Comparison of ENCODE assay signal across 24 mouse cellular contexts in genomic region chr19:29287863-29288262, GRCm38 (mm10). TPM values are rescaled to one million over a fixed set of nuclear protein-coding genes. Genes with fewer than 3 reads are reported as not detected.
DNase-seq lines count a peak whose midpoint lies in the region; ATAC-seq and TF ChIP-seq lines count a peak whose summit lies in the region.
"Had no signal": no experiment of that assay in that cellular context is flagged by ENCODE, and none has a peak within 500 bp of the region (broad histone marks: within the 10 kb centered on the region; RNA-seq: fewer than 3 reads in every experiment).

No protein-coding gene starts in this region.

- no peak overlapping the region for H3K9ac ChIP-seq in heart, adult 2 months (ENCODE audit: low read depth, low read length)
- no peak overlapping the region for H3K9ac ChIP-seq in midbrain, embryonic 14.5 days (replicated peaks; ENCODE audit: low read length)
- H3K9ac ChIP-seq in midbrain, embryonic 15.5 days: no peak overlapping the region
- H3K9ac ChIP-seq: embryonic facial prominence, embryonic 15.5 days; heart, embryonic 15.5 days; hindbrain, embryonic 12.5 days; limb, embryonic 12.5 days; liver, embryonic 14.5 days; neural tube, embryonic 13.5 days had no signal

- H3K27me3 ChIP-seq in heart, adult 2 months (ENCODE audit: control insufficient read depth, insufficient read depth, low read length): no peaks in the 10 kb centered on the region
- H3K27me3 ChIP-seq in midbrain, embryonic 14.5 days (ENCODE audit: control insufficient read depth, insufficient read depth, low read length): no peaks in the 10 kb centered on the region
- H3K27me3 ChIP-seq in midbrain, embryonic 15.5 days (replicated peaks): no peaks in the 10 kb centered on the region
- H3K27me3 ChIP-seq: embryonic facial prominence, embryonic 15.5 days; heart, embryonic 15.5 days; hindbrain, embryonic 12.5 days; limb, embryonic 12.5 days; megakaryocyte, embryonic 14.5 days; neural tube, embryonic 13.5 days had no signal

- intact Hi-C loops in heart, adult 2 months (cut with DNase I): no loop called here
- intact Hi-C loops in heart, postnatal 10 days (cut with DNase I): no loop called here

- no peak for TF ChIP-seq EP300 in heart, adult 2 months (IDR thresholded peaks at IDR 0.05; ENCODE audit: insufficient read depth, low read depth, low read length)

- no peak for TF ChIP-seq POLR2A in heart, adult 2 months (IDR thresholded peaks at IDR 0.05; ENCODE audit: insufficient read depth, low read depth, low read length)

- DNase-seq in heart, adult 2 months: no peak
- DNase-seq in heart, postnatal 10 days: no peak
- DNase-seq in midbrain, embryonic 14.5 days: peak; percentile 32
- peak; percentile 56 for DNase-seq in embryo, embryonic 11 days
- no peak for DNase-seq in MN1 (ENCODE audit: low spot score)
- no peak for DNase-seq in ovary, adult 18-20 months (ENCODE audit: low spot score)
- DNase-seq: B cell, adult 2 months; cerebellum, postnatal 36 days; heart, adult 18-20 months; kidney, postnatal 25 days; lung, postnatal 10 days; right cerebral cortex, postnatal 14 days had no signal

- no peak overlapping the region for H3K27ac ChIP-seq in heart, adult 2 months
- no peak overlapping the region for H3K27ac ChIP-seq in midbrain, embryonic 14.5 days (replicated peaks; ENCODE audit: low read depth, low read length)
- H3K27ac ChIP-seq in midbrain, embryonic 15.5 days: no peak overlapping the region
- H3K27ac ChIP-seq: embryonic facial prominence, embryonic 15.5 days; forebrain, embryonic 10.5 days; heart, embryonic 15.5 days; hindbrain, embryonic 12.5 days; limb, embryonic 12.5 days; liver, embryonic 14.5 days; neural tube, embryonic 13.5 days had no signal

- no peaks in the 10 kb centered on the region for H3K9me3 ChIP-seq in midbrain, embryonic 14.5 days (ENCODE audit: control insufficient read depth, low read length)
- no peaks in the 10 kb centered on the region for H3K9me3 ChIP-seq in midbrain, embryonic 15.5 days
- H3K9me3 ChIP-seq: embryonic facial prominence, embryonic 15.5 days; forebrain, embryonic 10.5 days; heart, embryonic 15.5 days; hindbrain, embryonic 12.5 days; limb, embryonic 12.5 days; megakaryocyte, embryonic 14.5 days; neural tube, embryonic 13.5 days had no signal

- H3K4me3 ChIP-seq in heart, adult 2 months: no peak overlapping the region
- no peak overlapping the region for H3K4me3 ChIP-seq in midbrain, embryonic 14.5 days (replicated peaks; ENCODE audit: low read depth, low read length)
- no peak overlapping the region for H3K4me3 ChIP-seq in midbrain, embryonic 15.5 days
- H3K4me3 ChIP-seq: embryonic facial prominence, embryonic 15.5 days; forebrain, embryonic 10.5 days; heart, embryonic 15.5 days; hindbrain, embryonic 12.5 days; limb, embryonic 12.5 days; megakaryocyte, embryonic 14.5 days; neural tube, embryonic 13.5 days had no signal

- WGBS in heart, adult 2 months: 80% methylated on average over 8 of the region's 8 CpGs
- 79% methylated on average over 8 of the region's 8 CpGs for WGBS in midbrain, embryonic 14.5 days
- WGBS in midbrain, embryonic 15.5 days: 73% methylated on average over 8 of the region's 8 CpGs

- TF ChIP-seq CTCF in heart, adult 2 months (IDR thresholded peaks at IDR 0.05): peak; percentile 36

- no peaks in the 10 kb centered on the region for H3K4me1 ChIP-seq in heart, adult 2 months (ENCODE audit: control insufficient read depth, insufficient read depth, low read length)
- peaks cover 5% of the 10 kb centered on the region; the same call in 1 of the 2 replicates for H3K4me1 ChIP-seq in midbrain, embryonic 14.5 days (ENCODE audit: control insufficient read depth, insufficient read depth, low read length)
- H3K4me1 ChIP-seq in midbrain, embryonic 15.5 days: no peaks in the 10 kb centered on the region
- H3K4me1 ChIP-seq: embryonic facial prominence, embryonic 15.5 days; limb, embryonic 12.5 days had no signal

- no peaks in the 10 kb centered on the region for H3K79me2 ChIP-seq in heart, adult 2 months (replicated peaks; ENCODE audit: control insufficient read depth, insufficient read depth, low read length)

- peaks cover 4% of the 10 kb centered on the region for H3K36me3 ChIP-seq in heart, adult 2 months (ENCODE audit: control insufficient read depth, insufficient read depth, low read length)
- peaks cover 59% of the 10 kb centered on the region for H3K36me3 ChIP-seq in midbrain, embryonic 14.5 days (ENCODE audit: control insufficient read depth, insufficient read depth, low read length)
- peaks cover 15% of the 10 kb centered on the region for H3K36me3 ChIP-seq in midbrain, embryonic 15.5 days (replicated peaks)

- no peak for ATAC-seq in midbrain, embryonic 14.5 days (ENCODE audit: low FRiP score, low TSS enrichment)
- no peak for ATAC-seq in midbrain, embryonic 15.5 days (replicated peaks)
- ATAC-seq: intestine, embryonic 16.5 days had no signal

- no peak overlapping the region for H3K4me2 ChIP-seq in midbrain, embryonic 14.5 days (ENCODE audit: low read length)
- H3K4me2 ChIP-seq in midbrain, embryonic 15.5 days: no peak overlapping the region
- H3K4me2 ChIP-seq: embryonic facial prominence, embryonic 15.5 days; heart, embryonic 15.5 days; hindbrain, embryonic 12.5 days; limb, embryonic 12.5 days; neural tube, embryonic 13.5 days had no signal

RNA-seq across cellular contexts. Expression of gene Jak2, which starts 36.2 kb away (rescaled TPM):
- total RNA-seq in heart, adult 2 months (2021): 10 to 100 TPM; 17.8 to 19.5 TPM
- polyA plus RNA-seq in heart, adult 2 months (2012; rRNA removed): 4.3 and 9.1 TPM in 2 replicates
- total RNA-seq in heart, postnatal 10 days (2021): 10 to 100 TPM; 16.9 to 17.6 TPM
- polyA plus RNA-seq in midbrain, embryonic 14.5 days (2014; fragmentation: Nextera tagmentation; extraction: Ambion mirVana): 22.5 and 28.3 TPM in 2 replicates
- polyA plus RNA-seq in midbrain, embryonic 15.5 days (2015; fragmentation: Nextera tagmentation; extraction: Ambion mirVana): 17.6 and 18.2 TPM in 2 replicates

RNA-seq across cellular contexts. Expression of gene Insl6, which starts 37.3 kb away (rescaled TPM):
- under 1 TPM in 1 of 2 experiments, not detected in 1; 0.73 TPM for total RNA-seq in heart, adult 2 months (2021)
- 0.26 and 0.39 TPM in 2 replicates for polyA plus RNA-seq in heart, adult 2 months (2012; rRNA removed)
- under 1 TPM in 1 of 2 experiments, not detected in 1; 0.38 TPM for total RNA-seq in heart, postnatal 10 days (2021)
- polyA plus RNA-seq in midbrain, embryonic 14.5 days (2014; fragmentation: Nextera tagmentation; extraction: Ambion mirVana): 0.77 and 1.9 TPM in 2 replicates
- 1.5 and 1.9 TPM in 2 replicates for polyA plus RNA-seq in midbrain, embryonic 15.5 days (2015; fragmentation: Nextera tagmentation; extraction: Ambion mirVana)

RNA-seq across cellular contexts. Expression of gene Rln1, which starts 46.6 kb away (rescaled TPM):
- not detected for total RNA-seq in heart, adult 2 months (2021)
- not detected in 2 replicates for polyA plus RNA-seq in heart, adult 2 months (2012; rRNA removed)
- not detected for total RNA-seq in heart, postnatal 10 days (2021)
- polyA plus RNA-seq in midbrain, embryonic 14.5 days (2014; fragmentation: Nextera tagmentation; extraction: Ambion mirVana): 2.7 and 3.3 TPM in 2 replicates
- 2.4 and 2.5 TPM in 2 replicates for polyA plus RNA-seq in midbrain, embryonic 15.5 days (2015; fragmentation: Nextera tagmentation; extraction: Ambion mirVana)
- total RNA-seq: adrenal gland, adult 18-20 months; heart, adult 18-20 months; monocyte, adult 5-6 weeks had no signal
- polyA plus RNA-seq: intestine, embryonic 16.5 days; liver, embryonic 14.5 days had no signal

Comparison
In these comparisons a context has a peak if more than half of its experiments do, and no peak if none do; other contexts are left out.
1. DNase-seq: peak in midbrain, embryonic 14.5 days (single experiment) and embryo, embryonic 11 days (single experiment); none in heart, adult 2 months (0 of 2), heart, postnatal 10 days (0 of 2), MN1 (single experiment) and ovary, adult 18-20 months (single experiment).